Mouse (Mus musculus) midbrain, embryonic 13.5 days (tissue): ENCODE data around the gene Slc25a30. TPM values are rescaled to one million over a fixed set of nuclear protein-coding genes. Genes with fewer than 3 reads are reported as not detected.

Source experiments
- ATAC-seq: fragments of 200-750 bp; cut with Nextera tagmentation; 2 replicates; pipeline ENCODE4 v1.8.0; 2017; ENCODE audit warnings: mild to moderate bottlenecking, moderate TSS enrichment, moderate library complexity
- H3K27ac ChIP-seq: fragments of 300-500 bp; sonication (generic); 2 replicates; pipeline ENCODE4 v1.5.1; 2015; ENCODE audit warnings: inconsistent platforms, mild to moderate bottlenecking, moderate library complexity
- H3K27me3 ChIP-seq: fragments of 300-500 bp; sonication (generic); 2 replicates; pipeline ENCODE4 v1.6.1; 2015; ENCODE audit warnings: mild to moderate bottlenecking, inconsistent platforms
- H3K36me3 ChIP-seq: fragments of 300-500 bp; sonication (generic); 2 replicates; pipeline ENCODE4 v1.6.1; 2015; ENCODE audit warnings: mild to moderate bottlenecking, inconsistent platforms
- H3K4me1 ChIP-seq: fragments of 300-500 bp; sonication (generic); replicated peaks from 2 replicates; pipeline ENCODE4 v1.6.1; 2015; ENCODE audit warnings: inconsistent platforms
- H3K4me2 ChIP-seq: fragments of 300-500 bp; sonication (generic); replicated peaks from 2 replicates; pipeline ENCODE4 v1.6.1; 2015; ENCODE audit warnings: moderate library complexity, mild to moderate bottlenecking, inconsistent platforms
- H3K4me3 ChIP-seq: fragments of 300-500 bp; sonication (generic); replicated peaks from 2 replicates; pipeline ENCODE4 v1.5.1; 2015; ENCODE audit warnings: mild to moderate bottlenecking, inconsistent platforms
- H3K9ac ChIP-seq: fragments of 300-500 bp; sonication (generic); replicated peaks from 2 replicates; pipeline ENCODE4 v1.6.1; 2015; ENCODE audit warnings: mild to moderate bottlenecking, inconsistent platforms
- H3K9me3 ChIP-seq: fragments of 300-500 bp; sonication (generic); 2 replicates; pipeline ENCODE4 v1.6.1; 2016; ENCODE audit warnings: mild to moderate bottlenecking, inconsistent platforms
- WGBS: fragments of 180-500 bp; shearing (Covaris S2); methylation state at CpG from one replicate; pipeline ENCODE4 v1.1.7; 2015; 5-methylcytosine and 5-hydroxymethylcytosine counted together
- polyA plus RNA-seq: library from polyadenylated mRNA; unstranded; fragments of >200 nt; fragmentation: Nextera tagmentation; extraction: Ambion mirVana; gene quantifications from 2 replicates; pipeline ENCODE4 v1.2.1, GENCODE M21; 2015

Gene Slc25a30
- polyA plus RNA-seq, 1 experiment from 2014 or later: 9.4 TPM

DNA sequence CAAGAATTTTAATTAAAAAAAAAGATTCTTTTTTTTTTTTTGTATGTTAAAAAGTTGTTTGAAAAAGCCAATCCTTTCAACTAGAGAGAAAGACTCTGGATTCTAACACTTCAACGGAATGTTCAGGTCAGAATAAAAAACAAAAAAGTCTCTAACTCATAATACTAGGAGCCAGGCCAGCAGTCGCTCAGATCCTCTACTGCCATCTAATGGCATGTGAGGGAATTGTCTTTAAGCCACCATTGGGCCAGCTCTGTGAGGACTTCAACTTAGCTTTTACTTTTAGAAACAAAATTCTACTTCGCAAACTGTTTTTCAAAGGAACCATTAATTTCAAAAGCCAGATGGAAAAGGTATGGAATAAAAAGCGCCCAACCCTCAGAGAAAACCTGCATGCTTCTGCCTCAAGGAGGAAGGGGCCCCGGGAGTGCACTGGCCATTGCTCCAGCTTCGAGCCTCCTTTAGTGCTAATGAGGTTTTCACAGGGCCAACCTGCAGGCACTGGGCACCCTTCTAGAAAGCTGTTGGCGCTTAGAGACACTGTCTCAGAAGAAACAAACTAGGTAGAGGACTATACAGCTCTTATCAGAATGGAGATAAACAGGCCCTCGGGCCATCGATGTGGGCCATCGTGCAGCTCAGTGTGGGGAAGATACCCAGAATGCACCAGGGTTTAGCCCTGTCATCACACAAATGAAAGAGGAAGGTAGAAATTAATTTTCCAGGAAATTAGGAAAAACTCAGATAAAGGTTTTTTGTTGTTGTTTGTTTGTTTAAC, 25.6 kb downstream of the Slc25a30 start:
- H3K27me3 ChIP-seq: peaks cover 7% of the 10 kb centered on the region; the same call in 1 of the 2 replicates
- 66% methylated on average over 10 of the region's 10 CpGs for WGBS
- ATAC-seq: peak; percentile 48; the same call in 1 of the 2 replicates
- no peaks in the 10 kb centered on the region for H3K4me1 ChIP-seq
- H3K27ac ChIP-seq: no peak overlapping the region
- H3K4me2 ChIP-seq: no peak overlapping the region
- no peak overlapping the region for H3K4me3 ChIP-seq
- H3K9ac ChIP-seq: no peak overlapping the region
- H3K36me3 ChIP-seq: peaks cover 29% of the 10 kb centered on the region
- no peaks in the 10 kb centered on the region for H3K9me3 ChIP-seq

DNA sequence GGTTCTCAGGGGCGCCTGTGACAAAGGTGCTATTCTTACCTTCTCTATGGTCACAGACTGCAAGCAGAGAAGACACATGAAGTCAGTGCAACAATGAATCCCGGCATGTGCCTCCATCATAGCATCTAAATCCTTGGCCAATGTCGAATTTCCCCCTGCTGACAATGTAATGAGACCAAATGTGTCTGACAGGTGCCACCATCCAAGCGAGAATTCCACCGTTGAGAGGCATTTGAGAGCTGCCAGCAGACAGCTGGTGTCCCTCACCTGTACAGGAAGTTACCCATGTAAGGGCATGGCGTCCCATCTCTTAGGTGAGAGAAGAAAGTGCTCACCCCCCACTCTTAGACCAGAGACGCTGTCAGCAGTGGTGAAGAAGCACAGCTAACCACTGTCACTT, 28.4 kb downstream of the Slc25a30 start:
- peaks cover 4% of the 10 kb centered on the region for H3K4me1 ChIP-seq
- peaks cover 7% of the 10 kb centered on the region; the same call in 1 of the 2 replicates for H3K27me3 ChIP-seq
- no peak for ATAC-seq
- no peaks in the 10 kb centered on the region for H3K9me3 ChIP-seq
- WGBS: 81% methylated on average over 7 of the region's 7 CpGs
- peaks cover 14% of the 10 kb centered on the region for H3K36me3 ChIP-seq
- no peak overlapping the region for H3K4me3 ChIP-seq
- no peak overlapping the region for H3K9ac ChIP-seq
- no peak overlapping the region for H3K27ac ChIP-seq
- no peak overlapping the region for H3K4me2 ChIP-seq

DNA sequence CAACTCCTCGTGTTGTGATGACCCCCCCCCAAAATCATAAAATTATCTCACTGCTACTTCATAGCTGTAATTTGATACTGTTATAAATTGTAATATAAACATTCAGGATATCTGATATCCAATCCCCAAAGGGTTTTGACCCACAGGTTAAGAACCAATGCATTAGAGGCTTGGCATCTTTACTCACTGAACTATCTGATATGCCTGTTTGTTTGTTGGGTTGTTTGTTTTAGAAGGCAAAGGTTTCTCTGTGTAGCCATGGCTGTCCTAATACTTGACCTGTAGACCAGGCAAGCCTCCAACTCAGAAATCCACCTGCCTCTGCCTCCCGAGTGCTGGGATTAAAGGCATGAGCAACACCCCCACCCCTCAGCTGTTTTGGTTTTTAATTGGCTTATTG, 29.0 kb downstream of the Slc25a30 start:
- Histone ChIP-seq H3K4me1 (peaks cover 10% of the 10 kb centered on the region), H3K36me3 (peaks cover 10% of the 10 kb centered on the region), H3K27ac (no peak overlapping the region), H3K9ac (no peak overlapping the region), H3K4me2 (no peak overlapping the region), H3K27me3 (peaks cover 7% of the 10 kb centered on the region; the same call in 1 of the 2 replicates), H3K4me3 (no peak overlapping the region), H3K9me3 (no peaks in the 10 kb centered on the region)
- 86% methylated on average over 2 of the region's 2 CpGs for WGBS
- no peak for ATAC-seq

DNA sequence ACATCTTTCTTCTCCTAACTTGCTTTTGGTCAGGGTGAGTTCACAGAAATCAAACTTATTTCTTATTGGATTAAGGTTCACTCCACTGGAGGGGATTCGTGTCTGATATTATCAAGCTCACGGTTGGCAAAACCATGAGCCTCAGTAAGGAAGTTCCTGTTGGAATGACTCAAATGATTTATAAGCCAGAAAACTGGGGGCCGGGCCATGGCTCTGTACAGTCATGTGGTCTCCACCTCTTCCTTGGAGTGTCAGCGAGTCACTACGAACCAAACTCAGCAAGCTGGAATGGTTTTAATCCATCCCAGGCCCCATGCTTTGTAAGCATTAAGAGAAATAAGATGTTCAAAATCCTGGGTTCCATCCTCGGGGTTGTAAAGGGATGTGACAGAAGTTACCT, 29.9 kb downstream of the Slc25a30 start:
- ATAC-seq: no peak
- no peak overlapping the region for H3K4me2 ChIP-seq
- no peak overlapping the region for H3K9ac ChIP-seq
- H3K4me1 ChIP-seq: peaks cover 19% of the 10 kb centered on the region
- H3K27ac ChIP-seq: no peak overlapping the region
- H3K36me3 ChIP-seq: peaks cover 2% of the 10 kb centered on the region
- no peak overlapping the region for H3K4me3 ChIP-seq
- H3K9me3 ChIP-seq: no peaks in the 10 kb centered on the region
- peaks cover 7% of the 10 kb centered on the region; the same call in 1 of the 2 replicates for H3K27me3 ChIP-seq
- WGBS: 90% methylated on average over 6 of the region's 6 CpGs

DNA sequence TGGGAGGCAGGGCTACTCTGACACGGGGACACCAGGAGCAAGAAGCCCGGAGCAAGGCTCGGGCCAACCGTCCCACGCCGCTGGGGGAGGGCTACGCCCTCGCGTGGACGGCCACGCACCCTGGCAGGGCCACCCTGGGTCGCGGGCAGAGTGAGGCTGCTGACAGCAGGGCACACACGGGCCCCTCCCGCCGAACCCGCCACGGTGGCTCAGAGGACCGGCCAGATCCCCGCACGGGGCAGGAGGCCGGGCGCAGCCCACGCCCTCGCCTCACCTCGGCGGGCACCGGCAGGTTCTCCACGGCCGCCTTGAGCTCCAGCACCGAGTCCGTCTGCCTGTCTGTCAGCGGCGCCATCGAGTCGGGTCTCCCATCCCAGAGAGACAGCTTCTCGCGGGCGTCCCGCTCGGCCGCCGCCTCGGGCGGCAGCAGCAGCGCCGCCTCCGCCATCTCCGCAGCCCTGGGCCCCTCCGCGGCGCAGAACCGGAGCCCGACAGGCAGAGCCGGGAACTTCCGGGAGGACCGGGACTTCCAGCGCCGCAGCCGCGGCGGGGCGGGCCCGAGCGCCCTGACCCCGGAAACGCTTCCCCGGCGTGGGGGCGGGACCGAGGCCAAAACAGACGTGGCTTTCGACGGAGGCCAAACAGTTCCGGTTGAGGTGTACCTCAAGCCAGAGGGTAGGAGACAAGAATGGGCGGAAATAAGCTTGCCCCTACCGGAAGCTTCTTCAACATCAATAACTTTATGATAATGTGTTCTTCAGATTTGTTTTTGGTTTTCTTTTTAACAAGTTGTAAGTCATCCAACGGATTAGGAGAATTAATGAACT, 32.6 kb downstream of the Slc25a30 start, which contains the start of gene Cog3:
Cog3 (minus strand) TSS at position 527 of the 827 bp plus-strand sequence.
- Histone ChIP-seq H3K4me1 (peaks cover 36% of the 10 kb centered on the region), H3K9me3 (no peaks in the 10 kb centered on the region), H3K9ac (peak within 1 kb of the TSS; percentile 95), H3K36me3 (no peaks in the 10 kb centered on the region), H3K4me3 (peak within 1 kb of the TSS; percentile 98), H3K4me2 (peak within 1 kb of the TSS; percentile 94), H3K27me3 (peaks cover 7% of the 10 kb centered on the region; the same call in 1 of the 2 replicates), H3K27ac (peak within 1 kb of the TSS; percentile 87)
- WGBS: under 1% methylated on average over 78 of the region's 78 CpGs
- ATAC-seq: peak; percentile 99

DNA sequence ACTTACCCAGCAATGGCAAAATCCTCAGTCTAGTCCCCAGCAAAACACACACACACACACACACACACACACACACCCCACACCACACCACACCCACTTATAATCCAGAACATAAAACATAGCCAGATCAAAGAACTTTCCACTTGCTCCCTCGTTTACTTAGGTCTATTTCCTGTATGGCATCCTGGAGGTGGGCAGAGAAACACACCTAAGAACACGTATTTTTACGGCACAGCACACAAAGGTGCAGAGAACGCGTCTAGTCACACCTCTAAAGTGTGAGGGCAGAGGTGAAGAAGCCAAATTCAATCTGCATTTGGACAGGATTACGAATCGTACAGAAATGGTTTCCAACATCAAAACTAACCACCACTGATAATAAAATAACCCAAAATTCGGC, 33.6 kb downstream of the Slc25a30 start:
- Histone ChIP-seq H3K9me3 (no peaks in the 10 kb centered on the region), H3K4me3 (peak overlapping the region; percentile 98), H3K4me2 (peak overlapping the region; percentile 94), H3K36me3 (no peaks in the 10 kb centered on the region), H3K27ac (no peak overlapping the region), H3K9ac (peak overlapping the region; percentile 95; the same call in 1 of the 2 replicates), H3K4me1 (peaks cover 36% of the 10 kb centered on the region), H3K27me3 (peaks cover 7% of the 10 kb centered on the region; the same call in 1 of the 2 replicates)
- WGBS: 79% methylated on average over 8 of the region's 8 CpGs
- no peak for ATAC-seq

DNA sequence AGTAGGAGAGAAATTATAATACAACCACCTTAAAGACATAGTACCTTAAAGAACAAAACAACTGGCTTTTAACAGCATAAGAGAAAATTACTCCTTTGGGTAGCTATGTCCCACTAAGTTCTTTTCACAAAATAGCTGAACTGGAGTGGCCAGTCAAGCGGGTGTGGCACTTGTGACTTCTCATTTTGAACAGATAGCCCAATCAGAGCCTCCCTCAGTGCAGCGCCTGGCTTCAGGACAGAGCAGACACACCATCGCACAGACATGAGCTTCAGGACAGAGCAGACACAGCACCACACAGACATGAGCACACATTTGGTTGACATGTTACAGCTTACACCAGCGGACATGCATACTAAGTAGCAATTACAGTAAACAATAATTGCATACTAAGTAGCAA, 35.8 kb downstream of the Slc25a30 start:
- Histone ChIP-seq H3K4me3 (no peak overlapping the region), H3K4me2 (no peak overlapping the region), H3K36me3 (peaks cover 10% of the 10 kb centered on the region), H3K27me3 (no peaks in the 10 kb centered on the region), H3K27ac (no peak overlapping the region), H3K4me1 (peaks cover 36% of the 10 kb centered on the region), H3K9ac (no peak overlapping the region; the same call in 1 of the 2 replicates), H3K9me3 (no peaks in the 10 kb centered on the region)
- WGBS: 90% methylated on average over 4 of the region's 4 CpGs
- no peak for ATAC-seq

DNA sequence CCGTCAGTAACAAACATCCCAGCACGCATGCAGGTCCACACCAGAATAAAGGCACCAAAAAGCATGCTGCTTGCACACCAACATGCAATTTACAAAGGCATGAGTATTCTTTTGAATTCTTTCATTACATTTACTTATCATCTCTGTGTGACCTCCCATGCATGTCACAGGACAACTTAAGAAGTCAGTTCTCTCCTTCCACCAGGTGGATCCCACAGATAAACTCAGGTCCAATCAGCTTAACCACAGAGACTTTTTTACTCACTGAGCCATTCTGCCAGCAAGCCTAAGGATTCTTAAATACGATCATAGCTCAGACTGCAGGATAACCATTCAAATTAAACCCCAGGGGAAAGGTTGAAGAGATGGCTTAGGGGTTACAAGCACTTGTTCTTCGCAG, 37.7 kb downstream of the Slc25a30 start:
- Histone ChIP-seq H3K4me1 (peaks cover 36% of the 10 kb centered on the region), H3K9ac (no peak overlapping the region), H3K36me3 (peaks cover 24% of the 10 kb centered on the region), H3K9me3 (no peaks in the 10 kb centered on the region), H3K27me3 (no peaks in the 10 kb centered on the region), H3K4me3 (no peak overlapping the region), H3K4me2 (no peak overlapping the region), H3K27ac (no peak overlapping the region)
- 86% methylated on average over 4 of the region's 4 CpGs for WGBS
- no peak for ATAC-seq

DNA sequence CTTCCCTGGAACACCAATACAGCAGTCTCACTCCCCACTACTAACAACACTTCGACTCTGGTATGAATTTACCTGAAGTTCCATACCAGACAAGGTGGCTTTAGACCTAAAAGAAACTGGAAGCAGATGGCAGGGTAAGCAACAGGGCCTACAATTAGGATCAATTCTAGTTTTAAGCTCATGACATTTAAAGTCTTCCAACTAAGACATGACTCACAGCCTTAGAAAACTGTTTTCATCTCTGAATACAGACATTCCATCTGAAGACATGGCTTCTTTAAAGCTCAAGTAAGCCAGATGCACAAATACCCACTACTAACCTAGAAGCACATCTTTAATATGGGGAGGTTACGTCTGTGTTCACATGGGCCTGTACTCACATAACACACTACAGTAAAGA, 38.9 kb downstream of the Slc25a30 start:
- no peak overlapping the region for H3K4me2 ChIP-seq
- H3K9ac ChIP-seq: no peak overlapping the region
- H3K36me3 ChIP-seq: peaks cover 27% of the 10 kb centered on the region
- no peaks in the 10 kb centered on the region for H3K9me3 ChIP-seq
- no peak overlapping the region for H3K27ac ChIP-seq
- peaks cover 28% of the 10 kb centered on the region for H3K4me1 ChIP-seq
- no peak for ATAC-seq
- no peak overlapping the region for H3K4me3 ChIP-seq
- H3K27me3 ChIP-seq: no peaks in the 10 kb centered on the region
- WGBS: 96% methylated on average over 2 of the region's 2 CpGs

DNA sequence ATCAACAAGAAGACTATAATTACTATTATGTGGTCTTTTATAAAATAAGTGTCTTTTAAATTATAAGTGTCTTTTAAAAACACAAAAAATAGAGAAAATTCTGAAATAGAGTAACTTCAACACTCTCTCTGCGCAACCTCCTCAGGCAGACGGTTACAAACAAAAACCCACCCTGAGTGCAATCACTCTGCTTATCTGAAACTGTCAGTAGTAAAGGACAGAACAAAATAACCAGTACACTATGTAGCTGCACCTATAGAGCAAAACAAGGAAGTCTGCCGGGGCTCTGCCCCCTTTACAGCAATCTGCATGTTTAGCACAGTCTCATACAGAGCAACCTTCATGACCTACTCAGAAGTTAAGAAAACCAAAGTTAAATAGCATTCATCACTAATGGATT, 44.9 kb downstream of the Slc25a30 start:
- H3K4me1 ChIP-seq: no peaks in the 10 kb centered on the region

DNA sequence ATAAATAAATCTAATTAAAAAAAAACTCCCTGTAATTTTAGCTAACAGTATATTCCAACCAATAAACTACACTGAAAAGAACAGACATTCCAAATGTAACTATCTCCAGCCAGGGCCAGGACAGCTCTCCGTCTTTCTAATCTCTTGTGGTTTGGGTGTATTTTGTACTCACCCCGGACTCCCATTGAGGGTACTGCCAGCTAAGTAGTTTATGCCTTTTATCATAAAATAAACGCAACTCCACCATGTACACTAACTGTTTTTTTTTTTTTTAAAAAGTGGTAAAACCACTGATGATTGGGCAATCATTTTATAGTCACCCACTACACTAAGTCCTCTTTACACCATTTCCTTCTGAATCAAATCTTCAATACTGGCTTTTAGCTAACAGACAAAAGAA, 51.2 kb downstream of the Slc25a30 start:
- Histone ChIP-seq H3K4me3 (no peak overlapping the region), H3K36me3 (peaks cover 69% of the 10 kb centered on the region), H3K27ac (no peak overlapping the region), H3K4me2 (no peak overlapping the region), H3K9ac (no peak overlapping the region), H3K9me3 (no peaks in the 10 kb centered on the region), H3K4me1 (no peaks in the 10 kb centered on the region), H3K27me3 (no peaks in the 10 kb centered on the region)
- ATAC-seq: no peak
- 97% methylated on average over 3 of the region's 3 CpGs for WGBS

More for the DNA sequence above, 44.9 kb downstream of the Slc25a30 start:
- Histone ChIP-seq H3K27ac (no peak overlapping the region), H3K9me3 (no peaks in the 10 kb centered on the region), H3K4me2 (no peak overlapping the region), H3K9ac (no peak overlapping the region), H3K36me3 (peaks cover 69% of the 10 kb centered on the region), H3K4me3 (no peak overlapping the region), H3K27me3 (no peaks in the 10 kb centered on the region)
- WGBS: 96% methylated on average over 3 of the region's 3 CpGs
- no peak for ATAC-seq

DNA sequence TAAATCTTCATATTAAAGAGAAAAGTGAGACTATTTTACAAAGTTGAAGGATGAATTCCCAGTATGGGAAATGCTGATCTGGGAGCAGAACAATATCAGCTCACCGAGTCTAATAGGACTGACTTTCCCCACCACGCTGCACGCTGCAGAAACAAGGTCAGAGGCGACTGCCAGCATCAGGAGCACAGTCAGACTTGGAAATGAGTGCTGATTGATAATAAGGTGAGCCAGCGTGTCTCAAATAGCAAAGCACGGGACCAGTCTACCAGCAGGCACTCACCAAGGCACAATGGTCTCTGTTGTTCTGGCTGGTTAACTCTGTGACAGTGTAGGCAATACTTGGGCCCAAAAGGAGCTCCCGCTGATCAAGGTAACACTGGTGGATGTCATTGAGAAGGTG, 54.2 kb downstream of the Slc25a30 start:
- WGBS: 88% methylated on average over 7 of the region's 7 CpGs
- Histone ChIP-seq H3K4me3 (no peak overlapping the region), H3K9ac (no peak overlapping the region), H3K36me3 (peaks cover 76% of the 10 kb centered on the region), H3K9me3 (no peaks in the 10 kb centered on the region), H3K4me2 (no peak overlapping the region), H3K4me1 (no peaks in the 10 kb centered on the region), H3K27me3 (no peaks in the 10 kb centered on the region), H3K27ac (no peak overlapping the region)
- ATAC-seq: no peak
